In genomic region chr5:91962259-91962638, GRCm38 (mm10) we compare ENCODE assay signal across 8 mouse cellular contexts. TPM values are rescaled to one million over a fixed set of nuclear protein-coding genes. Genes with fewer than 3 reads are reported as not detected.
DNase-seq lines count a peak whose midpoint lies in the region; ATAC-seq and TF ChIP-seq lines count a peak whose summit lies in the region.

No protein-coding gene starts in this region.

- DNase-seq in adrenal gland, adult 8-10 months = peak; percentile 69
- DNase-seq in adrenal gland, adult 2 months = no peak
- DNase-seq in forebrain, embryonic 10.5 days (ENCODE audit: extremely low spot score, low spot score) = no peak
- no peak for DNase-seq in cerebellum, adult 18-20 months
- DNase-seq in left cerebral cortex, postnatal 4 days = no peak

- no peaks in the 10 kb centered on the region for H3K27me3 ChIP-seq in ES-Bruce4 (ENCODE audit: control insufficient read depth, insufficient read depth, low read length, poor library complexity, severe bottlenecking)
- no peaks in the 10 kb centered on the region for H3K27me3 ChIP-seq in forebrain, embryonic 10.5 days (ENCODE audit: poor library complexity, severe bottlenecking)
- H3K27me3 ChIP-seq in limb, embryonic 12.5 days = no peaks in the 10 kb centered on the region
- no peaks in the 10 kb centered on the region for H3K27me3 ChIP-seq in myocyte (ENCODE audit: control insufficient read depth, insufficient read depth, insufficient read length)

- H3K4me1 ChIP-seq in ES-Bruce4 (ENCODE audit: control insufficient read depth, insufficient read depth, low read length) = no peaks in the 10 kb centered on the region
- H3K4me1 ChIP-seq in forebrain, embryonic 10.5 days = peaks cover 28% of the 10 kb centered on the region
- H3K4me1 ChIP-seq in limb, embryonic 12.5 days (replicated peaks) = peaks cover 20% of the 10 kb centered on the region

- TF ChIP-seq POLR2A in ES-Bruce4 (IDR thresholded peaks at IDR 0.05; ENCODE audit: insufficient read depth, low read length) (no peak), myocyte (IDR thresholded peaks at IDR 0.05; ENCODE audit: insufficient read length, low read depth) (no peak)

- no peak for TF ChIP-seq EP300 in ES-Bruce4 (IDR thresholded peaks at IDR 0.05; ENCODE audit: insufficient read depth, low read depth, low read length)

- H3K4me2 ChIP-seq in limb, embryonic 12.5 days = peak overlapping the region; percentile 62
- H3K4me2 ChIP-seq in myocyte (ENCODE audit: low read depth) = peak overlapping the region; percentile 88

- peak overlapping the region; percentile 59 for H3ac ChIP-seq in myocyte (ENCODE audit: control insufficient read depth, insufficient read length)

- H3K9me3 ChIP-seq in ES-Bruce4 (replicated peaks; ENCODE audit: control insufficient read depth, insufficient read depth, low read length, poor library complexity, severe bottlenecking) = no peaks in the 10 kb centered on the region
- no peaks in the 10 kb centered on the region for H3K9me3 ChIP-seq in forebrain, embryonic 10.5 days
- H3K9me3 ChIP-seq in limb, embryonic 12.5 days = no peaks in the 10 kb centered on the region

- peak overlapping the region; percentile 5 for H3K27ac ChIP-seq in ES-Bruce4 (ENCODE audit: insufficient read depth, low read length)
- peak overlapping the region; percentile 96 for H3K27ac ChIP-seq in forebrain, embryonic 10.5 days
- H3K27ac ChIP-seq in limb, embryonic 12.5 days = peak overlapping the region; percentile 96

- H3K9ac ChIP-seq in ES-Bruce4 (ENCODE audit: low read depth, poor library complexity, severe bottlenecking) = peak overlapping the region; percentile 81
- peak overlapping the region; percentile 63 for H3K9ac ChIP-seq in limb, embryonic 12.5 days (replicated peaks)

- intact Hi-C loops in left cerebral cortex, postnatal 4 days (cut with DNase I) = no loop called here

- H3K4me3 ChIP-seq in ES-Bruce4 (ENCODE audit: low read depth, low read length) (peak overlapping the region; percentile 95), myocyte (peak overlapping the region; percentile 81)
- peak overlapping the region; percentile 80 for H3K4me3 ChIP-seq in forebrain, embryonic 10.5 days
- H3K4me3 ChIP-seq in limb, embryonic 12.5 days (replicated peaks) = peak overlapping the region; percentile 63

- peaks cover 42% of the 10 kb centered on the region for H3K79me2 ChIP-seq in myocyte (ENCODE audit: control insufficient read depth, insufficient read depth)

- peaks cover 5% of the 10 kb centered on the region for H3K36me3 ChIP-seq in ES-Bruce4 (ENCODE audit: control insufficient read depth, insufficient read depth, low read length, poor library complexity, severe bottlenecking)
- peaks cover 7% of the 10 kb centered on the region for H3K36me3 ChIP-seq in forebrain, embryonic 10.5 days (replicated peaks)
- peaks cover 6% of the 10 kb centered on the region for H3K36me3 ChIP-seq in limb, embryonic 12.5 days
- H3K36me3 ChIP-seq in myocyte (ENCODE audit: control insufficient read depth, insufficient read depth) = peaks cover 7% of the 10 kb centered on the region

- ATAC-seq in limb, embryonic 12.5 days (ENCODE audit: insufficient number of reproducible peaks, insufficient read depth, low FRiP score, low TSS enrichment, low read depth) = no peak

- TF ChIP-seq CTCF in ES-Bruce4 (IDR thresholded peaks at IDR 0.05; ENCODE audit: low read depth, low read length) = no peak

- WGBS in forebrain, embryonic 10.5 days = under 1% methylated on average over 14 of the region's 14 CpGs
- WGBS in limb, embryonic 12.5 days = under 1% methylated on average over 14 of the region's 14 CpGs

TF ChIP-seq in myocyte, 11 proteins besides CTCF, POLR2A, EP300 and RAD21:
- TF ChIP-seq CEBPB (IDR thresholded peaks at IDR 0.05; ENCODE audit: insufficient read depth, poor library complexity, severe bottlenecking) (peak; percentile 68), SRF (IDR thresholded peaks at IDR 0.05; ENCODE audit: control insufficient read depth, insufficient read length, low read depth) (no peak)

RNA-seq across cellular contexts. Expression of gene Rchy1, which starts 0.6 kb away (rescaled TPM):
- total RNA-seq in adrenal gland, adult 8-10 months (2022) = 10 to 100 TPM; 75.8 to 88.3 (median 80.6) TPM
- 10 to 100 TPM; 54.2 to 61.2 TPM for total RNA-seq in adrenal gland, adult 2 months (2021)
- polyA plus RNA-seq in adrenal gland, adult 2 months (2012; rRNA removed) = 10.8 and 11.5 TPM in 2 replicates
- polyA plus RNA-seq in ES-Bruce4 (2011; ENCODE audit: insufficient read depth, insufficient read length, low read depth, missing spikeins) = 35.8 and 39.9 TPM in 2 replicates
- 59.7 and 59.9 TPM in 2 replicates for polyA plus RNA-seq in forebrain, embryonic 10.5 days (2016; fragmentation: Nextera tagmentation; extraction: Ambion mirVana)
- polyA plus RNA-seq in limb, embryonic 12.5 days (2016; fragmentation: Nextera tagmentation; extraction: Ambion mirVana) = 73.5 and 76.3 TPM in 2 replicates
- polyA plus RNA-seq in myocyte (2012; fragmentation: generic; extraction: Trizol) = 29.8 TPM
- total RNA-seq in left cerebral cortex, postnatal 4 days (2021) = 10 to 100 TPM; 43.8 to 47.8 TPM

RNA-seq across cellular contexts. Expression of gene Odaph, which starts 25.0 kb away (rescaled TPM):
- not detected for total RNA-seq in adrenal gland, adult 8-10 months (2022)
- not detected for total RNA-seq in adrenal gland, adult 2 months (2021)
- not detected in 2 replicates for polyA plus RNA-seq in adrenal gland, adult 2 months (2012; rRNA removed)
- polyA plus RNA-seq in ES-Bruce4 (2011; ENCODE audit: insufficient read depth, insufficient read length, low read depth, missing spikeins) = 0.67 TPM in 1 of 2 replicates, not detected in the other
- not detected in 2 replicates for polyA plus RNA-seq in forebrain, embryonic 10.5 days (2016; fragmentation: Nextera tagmentation; extraction: Ambion mirVana)
- polyA plus RNA-seq in limb, embryonic 12.5 days (2016; fragmentation: Nextera tagmentation; extraction: Ambion mirVana) = not detected in 2 replicates
- not detected for polyA plus RNA-seq in myocyte (2012; fragmentation: generic; extraction: Trizol)
- total RNA-seq in left cerebral cortex, postnatal 4 days (2021) = not detected

Comparison
In these comparisons a context has a peak if more than half of its experiments do, and no peak if none do; other contexts are left out.
1. H3K27ac ChIP-seq: peak in every context shown above with its lines; median percentile 96 in forebrain, embryonic 10.5 days; 96 in limb, embryonic 12.5 days; 5 in ES-Bruce4.